Mouse (Mus musculus) ovary, postnatal 14 days (tissue): Measurements from ENCODE around the gene Zfand2a.

Experiments
- DNase-seq: peaks from one replicate; pipeline ENCODE4 v3.0.0; 2022; ENCODE audit warnings: low spot score

The Zfand2a gene

DNA sequence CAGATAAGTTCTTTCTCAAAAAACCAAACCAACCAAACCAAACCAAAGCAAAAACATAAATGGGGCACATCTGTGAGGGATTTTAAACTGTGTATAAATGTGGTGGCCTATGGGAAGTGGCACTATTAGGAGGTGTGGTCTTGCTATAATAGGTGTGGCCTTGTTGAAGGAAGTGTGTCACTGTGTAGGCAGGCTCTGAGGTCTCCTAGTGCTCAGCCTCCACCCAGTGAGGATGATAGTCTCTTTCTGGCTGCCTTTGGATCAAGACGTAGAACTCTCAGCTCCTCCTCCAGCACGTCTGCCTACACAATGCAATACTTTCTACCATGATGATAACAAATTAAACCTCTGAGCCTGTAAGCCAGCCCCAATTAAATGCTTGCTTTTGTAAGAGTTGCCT is 18.0 kb downstream of the Zfand2a start:
- DNase-seq: no peak

DNA sequence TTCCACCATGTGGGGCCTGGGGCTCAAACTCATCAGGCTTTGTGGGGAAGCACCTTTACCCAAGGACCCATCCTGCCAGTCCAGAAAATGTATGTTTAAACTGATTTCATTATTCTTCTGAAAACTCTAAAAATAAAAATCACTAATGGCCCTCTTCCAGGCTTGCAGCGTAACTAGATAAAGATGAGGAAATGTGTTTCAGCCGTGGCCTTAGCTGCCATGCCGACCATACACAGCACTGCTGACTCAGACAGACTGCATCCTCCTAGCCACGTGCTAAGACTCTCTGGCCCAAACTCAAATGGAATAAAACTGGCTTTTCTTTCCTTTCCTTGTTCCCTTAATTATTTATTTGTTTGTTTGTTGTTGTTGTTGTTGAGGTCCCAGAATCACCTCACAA is 19.5 kb downstream of the Zfand2a start:
- DNase-seq: no peak

DNA sequence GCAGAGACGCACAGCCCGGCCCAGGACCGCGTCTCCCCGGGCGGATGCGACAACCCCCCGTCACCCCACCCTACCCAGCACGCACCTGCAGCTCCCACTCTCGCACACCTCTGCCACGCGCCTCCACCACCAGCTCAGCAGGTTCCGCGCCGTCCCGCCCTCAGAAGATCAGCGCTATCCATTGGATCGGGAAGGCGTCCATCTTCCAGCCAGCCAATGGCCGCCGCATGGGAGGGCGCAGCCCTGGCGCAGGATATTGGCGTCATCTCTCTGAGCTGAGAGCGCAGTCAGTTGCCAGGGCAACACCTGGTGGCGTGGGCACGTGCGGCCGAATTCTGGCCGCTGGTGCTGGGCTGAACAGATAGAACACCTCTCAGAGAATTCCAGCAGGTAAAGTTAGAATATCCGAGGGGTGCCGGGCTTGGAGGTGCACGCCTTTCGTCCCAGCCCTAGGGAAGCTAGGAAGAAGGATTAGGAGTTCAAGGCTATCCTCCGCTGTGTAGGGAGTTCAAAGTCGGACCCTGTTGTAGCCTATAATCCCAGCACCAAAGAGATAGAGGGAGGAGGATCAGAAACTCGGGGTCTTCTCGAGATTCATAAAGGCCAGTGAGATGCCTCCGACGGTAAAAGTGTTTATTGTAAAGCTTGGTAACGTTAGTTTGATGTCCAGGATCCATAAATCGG is 23.8 kb downstream of the Zfand2a start, which contains the start of gene 3110082I17Rik:
Gene 3110082I17Rik, minus strand, starts transcription at position 144 of the 684 bp plus-strand sequence.
- DNase-seq: peak; percentile 99

DNA sequence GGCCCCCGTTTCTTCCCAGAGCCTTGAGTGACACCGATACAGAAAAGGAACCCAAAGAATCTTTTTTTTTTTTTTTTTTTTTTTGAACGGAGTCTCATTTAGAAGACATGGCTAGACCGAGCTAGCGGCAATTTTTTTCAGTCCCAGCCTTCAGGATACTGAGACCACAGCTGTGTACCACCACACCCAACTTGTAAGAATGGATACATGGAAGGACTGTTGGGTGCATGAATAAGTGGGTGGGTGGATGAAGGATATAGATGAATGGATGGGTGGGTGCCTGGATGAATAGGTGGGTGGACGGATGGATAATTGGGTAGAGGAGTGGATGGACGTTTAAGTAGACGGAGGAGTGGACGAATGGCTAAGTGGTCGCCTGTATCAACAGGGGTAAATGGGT is 24.4 kb downstream of the Zfand2a start:
- DNase-seq: no peak

DNA sequence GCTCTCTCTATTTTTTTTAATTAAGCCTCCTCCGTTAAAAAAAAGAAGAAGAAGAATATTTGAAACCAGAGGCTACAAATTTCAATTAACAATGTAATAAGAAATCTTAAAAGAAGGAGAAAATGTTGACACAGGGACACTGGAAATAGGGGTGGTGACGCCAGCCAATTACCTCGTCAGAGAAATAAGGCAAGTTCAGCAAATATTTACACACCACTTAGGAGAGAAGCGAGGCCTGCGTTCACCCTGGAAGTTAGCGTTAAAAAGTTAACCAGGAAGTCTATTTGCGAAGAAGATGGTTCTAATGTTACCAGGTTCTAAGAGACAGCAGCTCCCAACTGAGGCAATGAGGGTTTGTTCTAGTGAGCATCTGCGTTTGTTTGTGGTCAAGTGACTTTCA is 27.1 kb downstream of the Zfand2a start:
- no peak for DNase-seq

DNA sequence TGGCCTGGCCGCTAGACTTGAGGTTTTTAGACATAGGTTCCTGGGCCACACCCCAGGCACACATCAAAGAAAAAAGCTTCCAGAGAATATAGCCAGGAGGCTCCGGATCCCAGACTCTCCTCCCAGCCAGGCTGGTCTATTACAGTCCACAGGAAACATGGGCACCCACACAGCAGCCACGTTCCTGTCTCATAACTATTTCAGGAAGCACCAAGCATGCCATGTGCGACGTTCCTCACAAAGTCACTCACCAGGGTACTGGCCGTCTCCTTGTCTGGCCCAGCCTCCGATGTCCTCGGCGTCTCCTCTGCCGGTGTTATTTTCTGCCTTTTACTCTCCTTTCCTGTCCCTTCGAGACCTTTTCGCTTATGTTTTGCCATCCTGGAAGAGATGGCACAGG is 29.2 kb downstream of the Zfand2a start:
- DNase-seq: no peak

DNA sequence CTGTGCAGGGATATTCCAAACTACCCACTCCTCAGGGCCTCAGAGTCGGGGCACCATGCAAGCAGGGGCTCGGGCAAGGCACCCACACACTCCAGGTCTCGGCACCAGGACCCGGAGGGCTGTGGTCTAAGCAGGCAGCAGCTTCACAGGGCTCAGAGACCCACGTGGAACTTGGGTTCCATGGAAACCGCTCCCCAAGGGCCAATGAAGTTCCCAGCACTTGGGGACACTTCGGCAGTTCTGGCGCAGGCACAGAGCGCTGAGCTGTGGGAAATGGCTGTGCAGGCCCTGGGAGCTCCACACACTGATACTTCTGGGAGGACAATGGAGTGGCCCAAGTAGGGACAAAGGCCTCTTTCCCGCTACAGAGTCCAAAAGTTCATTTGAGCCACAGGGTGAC is 31.3 kb downstream of the Zfand2a start:
- no peak for DNase-seq

DNA sequence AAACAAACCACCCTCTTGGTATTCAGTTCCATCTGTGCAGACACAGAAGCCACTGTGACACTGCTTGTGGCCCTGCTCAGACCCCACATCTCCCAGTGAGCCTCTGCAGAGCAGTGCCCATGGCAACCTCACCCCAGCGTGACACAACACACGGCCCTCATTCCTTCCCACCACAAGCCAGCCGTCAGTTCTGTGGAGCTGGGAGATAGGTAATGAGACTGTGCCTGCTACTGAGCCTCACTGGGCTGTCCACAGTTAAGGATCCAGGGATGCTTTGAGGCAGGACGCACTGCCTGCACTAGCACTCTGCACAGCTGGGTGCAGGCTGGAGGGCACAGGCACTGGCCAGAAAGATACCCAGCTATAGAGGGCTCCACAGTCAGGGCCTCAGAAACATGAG is 34.4 kb downstream of the Zfand2a start:
- no peak for DNase-seq

DNA sequence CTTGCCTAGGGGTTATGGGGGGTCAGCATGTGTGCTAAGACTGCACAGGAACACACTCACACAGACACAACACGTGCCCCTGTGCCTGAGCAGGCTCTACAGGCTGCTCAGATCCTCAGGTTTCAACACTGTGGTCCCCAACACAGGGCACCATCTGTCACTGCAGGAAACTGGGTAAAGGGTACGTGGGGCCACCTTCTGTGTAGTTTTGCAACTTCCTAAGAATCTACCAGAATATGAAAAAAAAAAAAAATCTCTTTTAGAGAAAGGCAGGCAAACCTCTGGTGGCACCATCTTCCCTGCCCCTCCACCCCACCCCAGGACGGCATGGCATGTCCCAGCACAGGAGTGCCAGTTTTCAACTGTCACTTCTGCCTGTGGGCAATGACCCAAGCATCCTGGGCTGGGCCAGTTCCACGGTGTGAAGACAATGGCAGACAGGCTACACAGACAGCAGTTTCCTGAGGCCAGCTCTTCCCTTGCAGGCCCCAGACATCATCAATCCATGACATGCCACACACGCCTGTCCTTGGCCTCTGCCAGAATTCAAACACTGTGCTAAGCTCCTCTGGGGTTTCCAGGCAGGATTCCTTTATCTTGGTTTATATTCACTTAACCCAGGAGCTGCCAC is 35.1 kb downstream of the Zfand2a start:
- DNase-seq: no peak

DNA sequence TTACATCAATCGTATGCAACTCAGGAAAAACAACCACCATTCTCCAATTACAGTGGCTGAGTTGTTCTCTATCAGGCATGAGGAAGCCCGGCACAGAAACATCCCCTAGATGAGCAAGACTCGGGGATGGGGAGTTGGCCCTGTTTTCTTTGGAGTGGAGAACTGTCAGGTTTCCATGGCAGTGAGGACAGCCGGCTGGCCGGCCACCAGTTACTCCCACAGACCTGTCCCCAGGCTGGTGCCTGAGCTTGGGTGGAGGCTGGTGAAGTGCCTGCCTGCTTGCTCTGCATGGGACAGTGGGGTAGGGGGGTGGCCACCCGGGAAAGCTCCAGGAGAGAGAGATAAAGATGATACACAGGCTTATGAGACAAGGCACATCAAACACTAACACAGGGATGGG is 36.3 kb downstream of the Zfand2a start:
- no peak for DNase-seq

DNA sequence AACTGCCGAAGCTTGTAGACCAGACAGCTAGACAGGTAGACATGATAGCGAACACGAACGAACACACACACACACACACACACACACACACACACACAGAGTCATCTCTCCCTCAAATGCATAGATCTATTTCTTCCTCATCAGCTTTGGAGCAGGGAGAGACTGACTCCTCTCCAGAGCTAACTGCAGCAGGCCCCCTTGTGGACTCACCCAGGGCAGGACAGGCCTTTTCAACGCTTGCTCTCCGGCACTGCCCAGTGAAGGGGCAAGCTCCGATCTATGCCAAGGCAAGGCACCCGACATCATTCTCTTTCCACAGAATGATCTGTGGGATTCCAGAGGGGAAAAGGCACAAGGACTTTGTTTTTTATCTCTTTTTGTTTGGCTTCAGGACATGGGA is 39.1 kb downstream of the Zfand2a start:
- DNase-seq: no peak

DNA sequence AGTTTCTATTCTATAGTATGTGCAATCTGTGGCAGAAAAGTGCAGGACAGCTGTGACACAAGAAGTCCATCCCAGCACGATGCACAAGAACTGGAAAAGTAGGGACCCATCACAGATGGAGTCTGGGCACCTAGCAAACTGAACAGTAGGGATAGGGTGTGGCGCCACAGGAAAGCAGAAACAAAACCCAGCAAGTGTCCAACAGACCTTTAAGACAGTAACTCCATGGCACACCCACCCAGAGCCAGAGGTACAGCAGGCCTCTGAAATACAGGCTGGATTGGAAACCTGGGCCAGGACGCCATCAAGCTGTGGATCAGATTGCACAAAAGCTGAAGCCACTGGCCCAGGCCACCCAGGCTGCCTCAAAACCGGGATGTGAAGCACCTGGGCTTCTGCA is 41.4 kb downstream of the Zfand2a start:
- no peak for DNase-seq

DNA sequence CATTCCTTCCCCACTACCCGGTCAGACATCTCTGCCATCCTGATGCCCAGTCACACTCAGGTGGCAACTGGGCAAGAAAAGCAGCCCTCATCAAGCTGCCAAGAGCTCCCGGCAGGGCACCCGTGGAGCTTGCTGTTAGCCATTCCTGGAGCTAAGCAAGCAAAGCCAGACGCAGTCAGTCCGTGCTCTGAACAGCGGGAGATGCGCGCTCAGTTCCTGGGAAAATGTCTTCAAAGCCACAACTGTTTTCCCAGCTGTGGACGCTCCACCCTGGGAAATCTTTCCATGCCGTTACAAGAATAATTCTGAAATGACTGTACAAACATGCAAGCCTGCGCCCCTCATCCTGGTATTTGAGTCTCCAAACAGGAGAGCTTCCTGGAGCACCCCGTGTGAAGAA is 41.9 kb downstream of the Zfand2a start:
- DNase-seq: no peak

DNA sequence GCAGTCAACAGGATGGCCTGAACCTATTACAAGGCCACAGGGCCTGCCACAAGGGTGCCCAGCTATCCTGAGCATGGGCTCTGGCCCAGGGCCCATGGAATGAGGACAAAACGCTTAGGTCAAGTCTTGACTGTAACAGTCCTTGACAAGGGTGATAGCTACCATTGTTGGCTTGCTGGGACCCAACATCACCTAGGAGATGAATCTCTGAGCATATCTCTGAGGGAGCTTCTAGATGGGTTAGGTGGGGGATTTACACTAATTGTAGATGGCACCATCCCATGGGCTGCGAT is 42.7 kb downstream of the Zfand2a start:
- no peak for DNase-seq

DNA sequence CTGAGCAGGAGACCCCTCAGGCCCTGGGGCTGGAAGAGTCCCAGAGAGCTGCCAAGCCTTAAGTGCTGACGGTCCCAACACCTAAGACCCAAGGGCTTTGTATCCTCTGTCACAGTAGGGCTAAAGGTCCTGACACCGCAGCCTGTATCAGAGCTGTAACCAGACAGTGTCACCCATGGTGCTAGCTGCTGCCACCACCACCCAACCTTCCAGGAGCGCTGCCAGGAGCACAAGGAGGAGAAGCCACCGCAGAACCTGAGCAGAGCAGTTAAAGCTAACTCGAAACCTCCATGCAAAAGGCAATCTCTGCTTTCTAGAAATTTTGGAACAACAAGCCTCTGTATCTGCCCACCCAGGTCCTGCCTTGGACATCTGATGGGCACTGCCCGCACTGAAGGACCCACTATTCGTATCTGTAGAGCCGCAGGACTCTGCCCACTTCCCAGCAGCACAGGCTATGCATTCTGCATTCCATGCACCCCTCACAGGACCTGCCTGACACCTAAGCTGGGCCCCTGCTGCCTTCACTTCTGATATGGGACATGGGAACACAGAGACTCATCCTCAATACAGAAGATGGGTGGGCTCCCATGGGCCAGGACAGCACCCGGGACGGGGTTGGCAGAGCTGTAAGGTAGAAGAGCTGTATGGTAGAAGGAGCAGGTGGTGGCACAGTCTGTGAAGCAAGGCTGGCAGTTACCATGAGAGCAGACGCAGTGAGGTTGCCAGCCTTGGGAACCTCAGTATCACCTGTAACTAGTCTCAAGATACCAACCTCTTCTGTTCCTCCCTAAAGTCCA is 43.2 kb downstream of the Zfand2a start:
- no peak for DNase-seq

DNA sequence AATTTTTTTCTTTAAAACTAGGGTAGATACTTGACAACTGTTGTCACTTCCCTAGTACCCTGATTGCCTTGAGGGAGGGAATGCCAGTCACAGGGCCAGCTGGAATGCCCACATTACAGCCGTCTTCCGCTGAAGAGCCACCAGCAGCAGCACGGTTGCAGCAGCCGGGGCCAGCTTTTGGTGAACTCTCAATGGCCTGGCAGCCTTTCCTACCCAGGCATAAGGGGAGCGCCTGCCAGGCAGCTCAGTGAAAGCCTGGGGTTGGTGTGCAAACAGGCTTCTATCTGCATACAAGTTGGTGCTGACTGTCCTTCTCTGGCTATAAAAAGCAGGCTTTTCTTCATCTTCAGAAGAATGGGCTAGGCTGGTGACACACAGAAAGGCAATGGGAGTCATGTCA is 43.9 kb downstream of the Zfand2a start:
- no peak for DNase-seq

DNA sequence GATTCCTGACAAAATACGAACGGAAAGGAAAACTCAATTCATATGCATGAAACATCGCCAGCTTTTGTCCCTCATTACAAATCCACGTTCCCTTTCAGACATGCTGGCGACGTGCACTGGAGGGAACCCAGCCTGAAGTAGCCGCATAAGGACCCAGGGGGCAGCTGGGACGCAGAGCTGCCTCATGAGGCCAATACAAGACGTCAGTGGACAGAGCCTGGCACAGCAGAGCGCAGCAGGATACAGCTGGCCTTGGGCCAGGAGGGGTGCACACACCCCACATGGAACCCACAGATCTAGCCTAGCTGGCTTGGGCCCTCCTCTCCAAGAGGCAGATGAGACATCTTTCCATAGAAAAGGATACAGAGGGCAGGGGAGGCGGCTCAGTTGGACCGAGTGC is 45.9 kb downstream of the Zfand2a start:
- no peak for DNase-seq

DNA sequence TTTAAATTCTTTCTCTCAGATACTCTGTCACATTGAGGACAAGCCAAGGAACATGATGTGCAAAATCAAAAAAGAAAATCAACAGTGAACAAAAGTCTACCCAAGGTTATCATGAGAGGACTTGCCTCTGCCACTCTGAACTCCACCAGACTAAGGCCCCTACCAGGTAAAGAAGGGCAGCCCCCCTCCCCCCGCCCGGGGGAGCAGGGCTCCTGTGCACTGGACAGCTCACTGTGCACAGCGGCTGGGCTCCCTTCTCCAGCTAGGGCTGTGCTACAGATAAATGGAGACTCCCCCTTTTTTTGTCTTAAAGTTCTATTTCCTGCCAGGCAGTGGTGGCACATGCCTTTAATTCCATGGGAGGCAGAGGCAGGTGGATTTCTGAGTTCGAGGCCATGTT is 46.6 kb downstream of the Zfand2a start:
- no peak for DNase-seq

DNA sequence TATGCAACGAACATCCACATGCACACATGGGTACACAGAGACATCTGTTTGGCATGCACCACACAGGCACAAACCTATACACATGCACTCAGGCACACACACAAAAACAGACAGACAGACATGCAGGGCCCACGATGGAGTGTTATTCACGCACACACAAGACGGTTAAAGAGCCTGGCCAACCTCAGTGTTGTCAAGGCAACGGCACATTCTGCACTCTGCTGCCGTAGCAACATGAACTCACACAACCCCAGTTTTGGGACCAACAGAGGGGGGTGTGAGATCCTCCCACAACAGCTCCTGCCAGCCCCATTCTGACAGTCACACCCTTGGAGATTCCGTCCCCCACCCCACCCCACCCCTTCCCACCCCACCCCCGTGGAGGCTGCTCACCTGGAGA is 49.4 kb downstream of the Zfand2a start:
- DNase-seq: no peak

DNA sequence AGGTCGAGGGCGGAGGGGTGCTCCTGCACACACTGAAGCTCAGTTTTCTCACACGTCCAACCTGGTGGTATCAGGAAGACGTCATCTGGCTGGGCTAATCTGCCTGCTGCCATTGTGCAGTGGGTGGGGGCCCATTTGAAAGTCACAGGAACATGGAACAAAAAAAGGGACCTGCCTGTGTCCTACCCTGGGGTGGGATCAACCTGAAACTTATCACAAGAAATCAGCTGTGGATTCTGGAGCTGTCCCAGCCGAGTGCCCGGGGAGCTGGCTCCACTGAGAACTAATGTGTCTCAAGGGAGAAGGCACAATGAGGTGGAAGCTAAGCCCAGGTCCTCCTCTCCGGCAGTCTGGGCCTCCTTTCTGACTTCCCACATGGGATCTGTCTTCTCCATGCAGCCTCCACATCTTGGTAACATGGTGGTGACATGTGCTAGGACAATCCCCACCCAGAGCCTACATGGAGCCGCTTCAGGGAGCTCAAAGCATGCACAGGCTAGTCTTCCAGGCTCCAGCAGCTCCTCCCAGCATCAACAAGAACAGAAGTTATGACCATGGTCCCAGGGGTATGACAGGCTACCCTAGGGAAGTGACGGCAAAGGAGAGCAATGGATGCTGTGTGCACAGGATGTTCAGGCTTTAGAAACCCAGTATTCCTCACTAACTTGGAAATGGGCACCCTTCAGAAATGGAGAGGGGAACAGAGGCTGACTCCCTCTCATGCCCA is 50.3 kb downstream of the Zfand2a start:
- no peak for DNase-seq

DNA sequence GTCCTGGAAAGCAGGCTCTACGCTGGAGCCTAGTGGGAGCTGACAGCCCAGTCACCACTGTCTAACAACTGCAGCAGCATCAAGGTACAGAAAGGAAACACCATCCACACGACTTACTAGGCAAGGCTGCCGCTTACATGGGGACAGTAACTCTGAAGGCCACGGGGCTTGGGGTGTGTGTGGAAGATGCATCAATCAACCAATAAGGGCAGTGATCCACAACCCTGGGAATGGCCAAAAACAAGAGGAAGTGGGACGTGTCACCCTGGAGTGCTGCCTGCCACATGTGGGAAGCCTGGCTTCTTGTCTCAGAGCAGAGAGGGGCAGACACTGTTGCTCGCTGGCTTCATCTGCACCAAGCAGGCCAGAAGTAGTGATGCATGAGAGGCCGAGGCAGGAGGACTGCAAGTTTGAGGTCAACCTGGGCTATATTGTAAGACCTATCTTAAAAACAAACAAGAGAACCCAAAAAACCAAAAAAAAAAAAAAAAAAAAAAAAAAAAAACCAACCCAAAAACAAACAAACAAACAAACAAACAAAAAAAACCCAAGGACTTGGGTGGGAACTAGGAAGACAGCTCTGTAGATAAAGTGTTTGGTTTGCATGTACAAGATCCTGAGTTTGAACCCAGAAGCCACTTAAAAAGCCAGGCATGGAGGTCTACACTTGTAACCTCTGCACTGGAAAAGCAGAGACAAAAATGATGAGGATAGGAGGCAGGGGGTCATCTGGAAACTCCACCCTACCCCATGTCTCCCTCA is 51.4 kb downstream of the Zfand2a start:
- no peak for DNase-seq

DNA sequence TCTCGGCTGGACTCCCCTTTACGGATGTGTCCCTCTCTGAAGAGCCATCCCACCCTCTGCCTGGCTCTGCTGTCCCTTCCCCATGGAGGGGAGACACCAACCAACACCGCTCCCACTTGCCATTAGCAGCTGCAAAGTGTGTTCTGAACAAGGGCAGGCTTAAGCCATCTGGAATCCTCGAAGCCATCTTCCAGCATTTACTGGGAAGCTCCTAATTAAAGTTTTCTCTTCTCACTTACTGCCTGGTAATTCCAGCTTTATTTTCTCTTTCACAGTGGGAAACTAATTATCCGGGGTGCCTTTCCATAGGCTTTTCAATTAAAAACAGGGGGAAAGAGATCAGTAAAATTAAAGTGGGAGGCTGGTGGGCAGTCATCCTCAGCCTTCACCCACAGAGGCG is 52.0 kb downstream of the Zfand2a start:
- DNase-seq: no peak
